Mouse (Mus musculus): ENCODE data around the gene Olfr1257. TPM values are rescaled to one million over a fixed set of nuclear protein-coding genes. Genes with fewer than 3 reads are reported as not detected.

The Olfr1257 gene
- not detected for polyA plus RNA-seq (2014; fragmentation: Illumina TruSeq; extraction: RNeasy Lipid Tissue Mini Kit (QIAGEN cat#74804); ENCODE audit: low read depth, low replicate concordance)

GRCm38 (mm10) chr2:89878137-89878536 lies at the start of gene Olfr1257:
Gene Olfr1257 (plus strand): TSS chr2:89878437.

DNA sequence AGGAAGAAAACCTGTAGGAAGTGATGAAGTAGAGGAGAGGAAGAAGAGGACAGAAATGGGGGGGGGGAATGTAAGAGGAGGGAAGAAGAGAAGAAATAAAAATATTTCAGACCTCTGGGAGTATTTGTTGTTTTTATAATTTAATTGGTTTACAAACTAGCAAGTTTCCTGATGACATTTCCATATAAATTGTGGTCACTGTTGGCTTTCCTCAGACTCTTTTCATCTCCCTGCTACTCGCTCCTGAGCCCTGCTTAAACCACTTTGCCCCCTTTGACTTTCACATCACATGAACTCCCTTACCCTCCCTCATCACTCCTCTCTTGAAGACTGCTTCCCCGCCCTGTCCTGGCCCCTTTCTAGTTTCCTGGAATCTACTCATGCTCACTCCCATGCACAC lies 36.8 kb upstream of the Olfr1257 start, which contains the start of gene Olfr1256:
Gene Olfr1256 (minus strand): TSS at position 101 of the 400 bp plus-strand sequence.

GRCm38 (mm10) chr2:89848105-89848504 lies 30.1 kb upstream of the Olfr1257 start, which contains the start of gene Olfr48:
Gene Olfr48 (minus strand): TSS chr2:89848205.

DNA sequence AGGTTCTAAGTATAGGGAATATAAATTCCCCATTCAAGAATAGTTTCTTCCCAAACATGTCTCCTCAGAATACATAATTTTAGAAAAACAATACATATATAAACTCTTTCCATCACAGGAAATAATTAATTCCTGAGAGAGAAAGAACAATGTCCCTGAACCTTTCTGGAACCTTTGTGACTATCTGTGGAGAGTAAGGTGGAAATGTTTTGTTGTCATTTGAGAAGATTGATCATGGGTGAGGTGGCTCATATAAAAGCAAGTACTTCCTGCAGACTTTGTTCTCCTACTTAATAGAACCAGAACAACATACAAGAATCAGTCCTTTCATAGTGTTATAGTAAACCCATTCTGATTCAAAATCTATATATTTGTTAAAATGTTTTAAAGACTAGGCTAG lies 48.8 kb downstream of the Olfr1257 start, which contains the start of gene Olfr1258:
Gene Olfr1258 (plus strand): TSS at position 301 of the 400 bp plus-strand sequence.

Other genes with a start within 250 kb of the Olfr1257 start
- not detected for gene Olfr1249, start 243.5 kb upstream of the Olfr1257 start, polyA plus RNA-seq (2014; fragmentation: Illumina TruSeq; extraction: RNeasy Lipid Tissue Mini Kit (QIAGEN cat#74804); ENCODE audit: low read depth, low replicate concordance)
- gene Olfr1250, start 217.0 kb upstream of the Olfr1257 start, polyA plus RNA-seq (2014; fragmentation: Illumina TruSeq; extraction: RNeasy Lipid Tissue Mini Kit (QIAGEN cat#74804); ENCODE audit: low read depth, low replicate concordance), result not detected
- not detected for gene Olfr1251, start 206.5 kb upstream of the Olfr1257 start, polyA plus RNA-seq (2014; fragmentation: Illumina TruSeq; extraction: RNeasy Lipid Tissue Mini Kit (QIAGEN cat#74804); ENCODE audit: low read depth, low replicate concordance)
- not detected for gene Olfr1252, start 153.4 kb upstream of the Olfr1257 start, polyA plus RNA-seq (2014; fragmentation: Illumina TruSeq; extraction: RNeasy Lipid Tissue Mini Kit (QIAGEN cat#74804); ENCODE audit: low read depth, low replicate concordance)
- not detected for gene Olfr1253, start 121.3 kb upstream of the Olfr1257 start, polyA plus RNA-seq (2014; fragmentation: Illumina TruSeq; extraction: RNeasy Lipid Tissue Mini Kit (QIAGEN cat#74804); ENCODE audit: low read depth, low replicate concordance)
- gene Olfr1254, start 84.8 kb upstream of the Olfr1257 start, polyA plus RNA-seq (2014; fragmentation: Illumina TruSeq; extraction: RNeasy Lipid Tissue Mini Kit (QIAGEN cat#74804); ENCODE audit: low read depth, low replicate concordance), result not detected
- gene Olfr1255, start 66.4 kb upstream of the Olfr1257 start, polyA plus RNA-seq (2014; fragmentation: Illumina TruSeq; extraction: RNeasy Lipid Tissue Mini Kit (QIAGEN cat#74804); ENCODE audit: low read depth, low replicate concordance), result not detected
- gene Olfr1256, start 36.9 kb upstream of the Olfr1257 start, polyA plus RNA-seq (2014; fragmentation: Illumina TruSeq; extraction: RNeasy Lipid Tissue Mini Kit (QIAGEN cat#74804); ENCODE audit: low read depth, low replicate concordance), result not detected
- not detected for gene Olfr48, start 30.2 kb upstream of the Olfr1257 start, polyA plus RNA-seq (2014; fragmentation: Illumina TruSeq; extraction: RNeasy Lipid Tissue Mini Kit (QIAGEN cat#74804); ENCODE audit: low read depth, low replicate concordance)
- not detected for gene Olfr1258, start 48.9 kb downstream of the Olfr1257 start, polyA plus RNA-seq (2014; fragmentation: Illumina TruSeq; extraction: RNeasy Lipid Tissue Mini Kit (QIAGEN cat#74804); ENCODE audit: low read depth, low replicate concordance)
- not detected for gene Olfr1259, start 70.2 kb downstream of the Olfr1257 start, polyA plus RNA-seq (2014; fragmentation: Illumina TruSeq; extraction: RNeasy Lipid Tissue Mini Kit (QIAGEN cat#74804); ENCODE audit: low read depth, low replicate concordance)
- gene Olfr1260, start 95.9 kb downstream of the Olfr1257 start, polyA plus RNA-seq (2014; fragmentation: Illumina TruSeq; extraction: RNeasy Lipid Tissue Mini Kit (QIAGEN cat#74804); ENCODE audit: low read depth, low replicate concordance), result not detected
- gene Olfr1261, start 112.8 kb downstream of the Olfr1257 start, polyA plus RNA-seq (2014; fragmentation: Illumina TruSeq; extraction: RNeasy Lipid Tissue Mini Kit (QIAGEN cat#74804); ENCODE audit: low read depth, low replicate concordance), result not detected
- not detected for gene Olfr1262, start 121.7 kb downstream of the Olfr1257 start, polyA plus RNA-seq (2014; fragmentation: Illumina TruSeq; extraction: RNeasy Lipid Tissue Mini Kit (QIAGEN cat#74804); ENCODE audit: low read depth, low replicate concordance)
- gene Olfr1263, start 133.7 kb downstream of the Olfr1257 start, polyA plus RNA-seq (2014; fragmentation: Illumina TruSeq; extraction: RNeasy Lipid Tissue Mini Kit (QIAGEN cat#74804); ENCODE audit: low read depth, low replicate concordance), result not detected
- gene Olfr1264, start 147.1 kb downstream of the Olfr1257 start, polyA plus RNA-seq (2014; fragmentation: Illumina TruSeq; extraction: RNeasy Lipid Tissue Mini Kit (QIAGEN cat#74804); ENCODE audit: low read depth, low replicate concordance), result not detected
- not detected for gene Olfr1265, start 156.9 kb downstream of the Olfr1257 start, polyA plus RNA-seq (2014; fragmentation: Illumina TruSeq; extraction: RNeasy Lipid Tissue Mini Kit (QIAGEN cat#74804); ENCODE audit: low read depth, low replicate concordance)
- gene Olfr140, start 185.2 kb downstream of the Olfr1257 start, polyA plus RNA-seq (2014; fragmentation: Illumina TruSeq; extraction: RNeasy Lipid Tissue Mini Kit (QIAGEN cat#74804); ENCODE audit: low read depth, low replicate concordance), result not detected
- not detected for gene Olfr1269, start 243.0 kb downstream of the Olfr1257 start, polyA plus RNA-seq (2014; fragmentation: Illumina TruSeq; extraction: RNeasy Lipid Tissue Mini Kit (QIAGEN cat#74804); ENCODE audit: low read depth, low replicate concordance)